Mouse (Mus musculus) myocyte (in vitro differentiated cells): Measurements from ENCODE around the gene Mylk2.
A peak's percentile ranks its signal among the peaks of the same experiment; 100 is the strongest.

Source experiments
- E2F4 ChIP-seq: IDR thresholded peaks from one replicate; pipeline ENCODE4 v1.6.1; 2011; ENCODE audit warnings: mild to moderate bottlenecking, control low read depth, moderate library complexity; ENCODE audit not compliant: insufficient read depth
- POLR2A ChIP-seq: IDR thresholded peaks from one replicate; pipeline ENCODE4 v1.6.1; 2011; ENCODE audit warnings: low read depth, mild to moderate bottlenecking, control low read depth, moderate library complexity; ENCODE audit not compliant: insufficient read length
- REST ChIP-seq: IDR thresholded peaks from one replicate; pipeline ENCODE4 v1.6.1; 2011; ENCODE audit warnings: mild to moderate bottlenecking, control low read depth, moderate library complexity; ENCODE audit not compliant: insufficient read depth, insufficient read length
- USF1 ChIP-seq: IDR thresholded peaks from one replicate; pipeline ENCODE4 v1.6.1; 2011; ENCODE audit warnings: low read depth, mild to moderate bottlenecking, control low read depth, moderate library complexity

DNA sequence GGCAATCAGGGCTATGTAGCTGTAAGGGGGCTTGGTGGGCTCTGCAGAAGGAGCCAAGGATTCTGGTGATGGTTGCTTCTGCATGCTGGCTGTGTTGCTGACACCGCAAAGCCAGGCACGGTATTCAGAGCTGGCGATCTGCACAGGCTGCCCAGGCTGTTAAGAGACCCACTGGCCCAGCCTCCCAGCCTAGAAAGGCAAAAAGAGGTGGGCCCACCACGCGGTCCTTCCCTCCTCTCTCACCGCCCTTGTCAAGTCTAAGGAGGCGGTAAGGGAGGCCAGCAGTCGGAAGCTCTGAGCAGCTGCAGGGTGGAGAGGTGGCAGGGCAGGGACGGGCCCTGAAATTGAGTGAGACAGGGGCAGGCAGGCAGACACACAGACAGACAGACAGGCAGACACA, 21.9 kb downstream of the Mylk2 start, which contains the start of gene Foxs1:
- TF ChIP-seq USF1 (no peak), POLR2A (peak; percentile 89), REST (no peak), E2F4 (no peak)
